Mouse (Mus musculus) spleen, adult 2 months (tissue): ENCODE results near the gene Nmnat1. TPM values are rescaled to one million over a fixed set of nuclear protein-coding genes. Genes with fewer than 3 reads are reported as not detected.
A peak's percentile ranks its signal among the peaks of the same experiment; 100 is the strongest.

Experiments used
- DNase-seq, 2 experiments: peaks; one replicate each; pipeline versions ENCODE4 v3.0.0 to v3.0.0-alpha.2; 2012 to 2021; ENCODE audit warnings: low spot score in 2 of 2, low read depth in 1 of 2
- H3K27ac ChIP-seq: fragments of 200-500 bp; 2 replicates; pipeline ENCODE4 v1.5.1; 2012; ENCODE audit warnings: low read length, inconsistent platforms; ENCODE audit not compliant: insufficient read depth
- H3K27me3 ChIP-seq: fragments of 200-500 bp; 2 replicates; pipeline ENCODE4 v1.6.1; 2012; ENCODE audit warnings: mild to moderate bottlenecking, moderate library complexity, low read length, inconsistent platforms; ENCODE audit not compliant: control insufficient read depth, insufficient read depth
- H3K36me3 ChIP-seq: fragments of 200-500 bp; 2 replicates; pipeline ENCODE4 v1.6.1; 2012; ENCODE audit warnings: mild to moderate bottlenecking, low read length, inconsistent platforms; ENCODE audit not compliant: control insufficient read depth, insufficient read depth
- H3K4me1 ChIP-seq: fragments of 200-500 bp; 2 replicates; pipeline ENCODE4 v1.6.1; 2011; ENCODE audit warnings: inconsistent platforms; ENCODE audit not compliant: control insufficient read depth, insufficient read depth, insufficient read length
- H3K4me3 ChIP-seq: fragments of 200-500 bp; 2 replicates; pipeline ENCODE4 v1.5.1; 2011; ENCODE audit warnings: mild to moderate bottlenecking, inconsistent platforms; ENCODE audit not compliant: insufficient read depth, insufficient read length; ENCODE audit errors: extremely low read depth
- CTCF ChIP-seq: fragments of 200-500 bp; IDR thresholded peaks from 2 replicates; pipeline ENCODE4 v1.5.1; 2011; ENCODE audit warnings: mild to moderate bottlenecking, inconsistent platforms; ENCODE audit not compliant: insufficient read depth, insufficient read length, insufficient replicate concordance; ENCODE audit errors: extremely low read depth
- POLR2A ChIP-seq: fragments of 200-500 bp; IDR thresholded peaks from 2 replicates; pipeline ENCODE4 v1.6.1; 2011; ENCODE audit warnings: low read depth, low read length, inconsistent platforms
- WGBS: fragments of 180-500 bp; shearing (Covaris S2); methylation state at CpG from one replicate; pipeline ENCODE4 v1.1.7; 2018; 5-methylcytosine and 5-hydroxymethylcytosine counted together
- polyA plus RNA-seq: library from polyadenylated mRNA; depleted of rRNA; stranded (reverse); fragments of >200 nt; gene quantifications from 2 replicates; pipeline ENCODE4 v1.2.3, GENCODE M21; 2012; rRNA removed

Nmnat1 gene
- polyA plus RNA-seq, 1 experiment: 4.2 TPM

GRCm38 (mm10) chr4:149426325-149427199 is 58.4 kb downstream of the Nmnat1 start, which contains the start of gene Ube4b:
TSS of gene Ube4b (minus strand) at chr4:149426749.
- Histone ChIP-seq H3K4me3 (peak within 1 kb of the TSS; percentile 100), H3K36me3 (no peaks in the 10 kb centered on the region; the same call in 1 of the 2 replicates), H3K27ac (peak within 1 kb of the TSS; percentile 96), H3K4me1 (peaks cover 3% of the 10 kb centered on the region), H3K27me3 (no peaks in the 10 kb centered on the region)
- under 1% methylated on average over 49 of the region's 50 CpGs for WGBS
- no peak; the same call in 1 of the 2 replicates for TF ChIP-seq POLR2A
- no peak for TF ChIP-seq CTCF
- peak; percentile 87 to 96 for DNase-seq

GRCm38 (mm10) chr4:149425801-149426292 is 59.2 kb downstream of the Nmnat1 start:
- no peaks in the 10 kb centered on the region for H3K27me3 ChIP-seq
- TF ChIP-seq POLR2A: no peak
- H3K4me3 ChIP-seq: peak overlapping the region; percentile 100
- no peaks in the 10 kb centered on the region; the same call in 1 of the 2 replicates for H3K36me3 ChIP-seq
- WGBS: under 1% methylated on average over 35 of the region's 35 CpGs
- H3K27ac ChIP-seq: peak overlapping the region; percentile 96
- peaks cover 3% of the 10 kb centered on the region for H3K4me1 ChIP-seq
- no peak for DNase-seq

- Histone ChIP-seq H3K27ac (no peak overlapping the region), H3K4me1 (peaks cover 3% of the 10 kb centered on the region), H3K36me3 (no peaks in the 10 kb centered on the region; the same call in 1 of the 2 replicates), H3K4me3 (no peak overlapping the region), H3K27me3 (no peaks in the 10 kb centered on the region)
- no peak for DNase-seq
- 32% methylated on average over 9 of the region's 9 CpGs for WGBS
- TF ChIP-seq POLR2A: no peak
- TF ChIP-seq CTCF: no peak
Observed at GRCm38 (mm10) chr4:149424755-149425154, 60.2 kb downstream of the Nmnat1 start.

- WGBS: 86% methylated on average over 5 of the region's 5 CpGs
- Histone ChIP-seq H3K4me1 (no peaks in the 10 kb centered on the region; the same call in 1 of the 2 replicates), H3K36me3 (no peaks in the 10 kb centered on the region; the same call in 1 of the 2 replicates), H3K4me3 (no peak overlapping the region), H3K27me3 (no peaks in the 10 kb centered on the region), H3K27ac (no peak overlapping the region)
- DNase-seq: no peak
- TF ChIP-seq POLR2A (no peak), CTCF (no peak)
Observed at GRCm38 (mm10) chr4:149417854-149418365, 67.1 kb downstream of the Nmnat1 start.

Other genes with a start within 250 kb of the Nmnat1 start
- 9.3 and 12.6 TPM in 2 replicates for gene Kif1b, start 177.5 kb downstream of the Nmnat1 start, polyA plus RNA-seq
- gene Ube4b, start 58.5 kb downstream of the Nmnat1 start, polyA plus RNA-seq: 36.6 and 46.2 TPM in 2 replicates
- gene Rbp7, start 30.2 kb downstream of the Nmnat1 start, polyA plus RNA-seq: not detected in 2 replicates
- gene Tmem274, start 7.8 kb downstream of the Nmnat1 start, polyA plus RNA-seq: not detected in 2 replicates
- gene Lzic, start within 50 bp of the Nmnat1 start, polyA plus RNA-seq: 8.0 and 8.5 TPM in 2 replicates
- gene Ctnnbip1, start 33.0 kb upstream of the Nmnat1 start, polyA plus RNA-seq: 5.3 and 5.5 TPM in 2 replicates
- 13.4 and 17.2 TPM in 2 replicates for gene Clstn1, start 101.3 kb upstream of the Nmnat1 start, polyA plus RNA-seq
- 104 and 124 TPM in 2 replicates for gene Pik3cd, start 217.4 kb upstream of the Nmnat1 start, polyA plus RNA-seq